16 mouse cellular contexts compared by ENCODE assay signal in genomic region chr9:46257546-46257945, GRCm38 (mm10). TPM values are rescaled to one million over a fixed set of nuclear protein-coding genes. Genes with fewer than 3 reads are reported as not detected.
DNase-seq lines count a peak whose midpoint lies in the region; ATAC-seq and TF ChIP-seq lines count a peak whose summit lies in the region.
"Had no signal": no experiment of that assay in that cellular context is flagged by ENCODE, and none has a peak within 500 bp of the region (broad histone marks: within the 10 kb centered on the region; RNA-seq: fewer than 3 reads in every experiment).

No protein-coding gene starts in this region.

- peak overlapping the region; percentile 58 for H3K27ac ChIP-seq in heart, adult 2 months
- H3K27ac ChIP-seq in liver, embryonic 12.5 days: no peak overlapping the region
- H3K27ac ChIP-seq: stomach, embryonic 15.5 days had no signal

- no peaks in the 10 kb centered on the region for H3K9me3 ChIP-seq in liver, embryonic 12.5 days (replicated peaks)
- H3K9me3 ChIP-seq: stomach, embryonic 15.5 days had no signal

- no peak for TF ChIP-seq EP300 in heart, adult 2 months (IDR thresholded peaks at IDR 0.05; ENCODE audit: insufficient read depth, low read depth, low read length)

- H3K27me3 ChIP-seq in heart, adult 2 months (ENCODE audit: control insufficient read depth, insufficient read depth, low read length): no peaks in the 10 kb centered on the region
- no peaks in the 10 kb centered on the region for H3K27me3 ChIP-seq in liver, embryonic 12.5 days (replicated peaks)
- H3K27me3 ChIP-seq: stomach, embryonic 15.5 days had no signal

- no peak for TF ChIP-seq POLR2A in heart, adult 2 months (IDR thresholded peaks at IDR 0.05; ENCODE audit: insufficient read depth, low read depth, low read length)

- WGBS in heart, adult 2 months: 53% methylated on average over 3 of the region's 3 CpGs
- WGBS in liver, embryonic 12.5 days (ENCODE audit: insufficient replicate concordance): 60% methylated on average over 3 of the region's 3 CpGs

- H3K4me2 ChIP-seq in liver, embryonic 12.5 days: no peak overlapping the region
- H3K4me2 ChIP-seq: stomach, embryonic 15.5 days had no signal

- intact Hi-C loops in heart, adult 2 months (cut with DNase I): no loop called here

- no peaks in the 10 kb centered on the region for H3K79me2 ChIP-seq in heart, adult 2 months (replicated peaks; ENCODE audit: control insufficient read depth, insufficient read depth, low read length)

- no peaks in the 10 kb centered on the region for H3K36me3 ChIP-seq in heart, adult 2 months (ENCODE audit: control insufficient read depth, insufficient read depth, low read length)
- H3K36me3 ChIP-seq in liver, embryonic 12.5 days: no peaks in the 10 kb centered on the region
- H3K36me3 ChIP-seq: stomach, embryonic 15.5 days had no signal

- TF ChIP-seq CTCF in heart, adult 2 months (IDR thresholded peaks at IDR 0.05): no peak

- peak; percentile 17 to 33 for DNase-seq in adrenal gland, postnatal 36 days
- DNase-seq in adrenal gland, postnatal 4 days (ENCODE audit: low spot score in 2 of 2): no peak
- DNase-seq in 3T3-L1 (ENCODE audit: low read depth, low spot score): peak; percentile 67
- DNase-seq in heart, adult 2 months: peak in 1 of 2 experiments; percentile 40
- DNase-seq in layer of hippocampus, postnatal 25 days (ENCODE audit: extremely low spot score in 1 of 2, low spot score in 1 of 2): no peak
- DNase-seq in layer of hippocampus, postnatal 36 days: no peak
- no peak for DNase-seq in thymus, postnatal 10 days (ENCODE audit: low spot score in 2 of 2)
- DNase-seq: cerebellum, adult 8-10 months; kidney, adult 9 months; left cerebral cortex, postnatal 4 days had no signal

- ATAC-seq in liver, embryonic 12.5 days: 0 out of 2 replicates have a peak, but pooled peaks have one; percentile 21
- ATAC-seq: activated CD4-positive, CD25-positive, alpha-beta regulatory T cell, adult 4 months; midbrain, embryonic 16.5 days had no signal

- H3K9ac ChIP-seq in heart, adult 2 months (ENCODE audit: low read depth, low read length): no peak overlapping the region
- no peak overlapping the region for H3K9ac ChIP-seq in liver, embryonic 12.5 days
- H3K9ac ChIP-seq: stomach, embryonic 15.5 days had no signal

- H3K4me3 ChIP-seq in heart, adult 2 months: no peak overlapping the region
- no peak overlapping the region for H3K4me3 ChIP-seq in liver, embryonic 12.5 days
- H3K4me3 ChIP-seq: stomach, embryonic 15.5 days had no signal

- peaks cover 2% of the 10 kb centered on the region; the same call in 1 of the 2 replicates for H3K4me1 ChIP-seq in heart, adult 2 months (ENCODE audit: control insufficient read depth, insufficient read depth, low read length)
- H3K4me1 ChIP-seq in liver, embryonic 12.5 days: 0 out of 2 replicates have a peak, but pooled peaks cover 9% of the 10 kb centered on the region
- H3K4me1 ChIP-seq: stomach, embryonic 15.5 days had no signal

RNA-seq across cellular contexts. Expression of gene Apoa5, which starts 10.9 kb away (rescaled TPM):
- total RNA-seq in adrenal gland, postnatal 36 days (2021): 1 to 10 TPM in 1 of 2 experiments, not detected in 1; 1.1 TPM
- total RNA-seq in adrenal gland, postnatal 4 days (2021): 10 to 100 TPM in 1 of 2 experiments, 1 to 10 TPM in 1; 2.1 to 34.3 TPM
- total RNA-seq in heart, adult 2 months (2021): not detected
- 0.47 TPM in 1 of 2 replicates, not detected in the other for polyA plus RNA-seq in heart, adult 2 months (2012; rRNA removed)
- 0.25 and 0.33 TPM in 2 replicates for polyA plus RNA-seq in liver, embryonic 12.5 days (2016; fragmentation: Nextera tagmentation; extraction: Ambion mirVana)
- not detected for total RNA-seq in layer of hippocampus, postnatal 25 days (2021)
- not detected for total RNA-seq in layer of hippocampus, postnatal 36 days (2021)
- total RNA-seq: left cerebral cortex, postnatal 4 days had no signal
- polyA plus RNA-seq: activated CD4-positive, CD25-positive, alpha-beta regulatory T cell, adult 4 months; C2C12; midbrain, embryonic 16.5 days had no signal

RNA-seq across cellular contexts. Expression of gene Zpr1, which starts 15.3 kb away (rescaled TPM):
- 10 to 100 TPM; 43.1 to 56.4 TPM for total RNA-seq in adrenal gland, postnatal 36 days (2021)
- 10 to 100 TPM; 36.4 to 39.4 TPM for total RNA-seq in adrenal gland, postnatal 4 days (2021)
- total RNA-seq in heart, adult 2 months (2021): 10 to 100 TPM; 19.8 to 21.4 TPM
- polyA plus RNA-seq in heart, adult 2 months (2012; rRNA removed): 12.0 and 15.1 TPM in 2 replicates
- 55.4 and 56.0 TPM in 2 replicates for polyA plus RNA-seq in liver, embryonic 12.5 days (2016; fragmentation: Nextera tagmentation; extraction: Ambion mirVana)
- total RNA-seq in layer of hippocampus, postnatal 25 days (2021): 10 to 100 TPM; 32.3 to 32.4 TPM
- 10 to 100 TPM; 37.9 to 40.6 TPM for total RNA-seq in layer of hippocampus, postnatal 36 days (2021)

RNA-seq across cellular contexts. Expression of gene Apoa4, which starts 17.1 kb away (rescaled TPM):
- total RNA-seq in adrenal gland, postnatal 36 days (2021): under 1 TPM in 1 of 2 experiments, not detected in 1; 0.17 TPM
- 1 to 10 TPM in 1 of 2 experiments, under 1 TPM in 1; 0.48 to 3.8 TPM for total RNA-seq in adrenal gland, postnatal 4 days (2021)
- not detected for total RNA-seq in heart, adult 2 months (2021)
- 0.09 and 0.10 TPM in 2 replicates for polyA plus RNA-seq in heart, adult 2 months (2012; rRNA removed)
- polyA plus RNA-seq in liver, embryonic 12.5 days (2016; fragmentation: Nextera tagmentation; extraction: Ambion mirVana): not detected in 2 replicates
- not detected for total RNA-seq in layer of hippocampus, postnatal 25 days (2021)
- not detected for total RNA-seq in layer of hippocampus, postnatal 36 days (2021)
- total RNA-seq: gastrocnemius, adult 8-10 months; left cerebral cortex, postnatal 4 days had no signal
- polyA plus RNA-seq: activated CD4-positive, CD25-positive, alpha-beta regulatory T cell, adult 4 months; C2C12; midbrain, embryonic 16.5 days had no signal

RNA-seq across cellular contexts. Expression of gene Apoc3, which starts 22.1 kb away (rescaled TPM):
- total RNA-seq in adrenal gland, postnatal 36 days (2021): 10 to 100 TPM in 1 of 2 experiments, 1 to 10 TPM in 1; 6.8 to 12.5 TPM
- 1 to 10 TPM in 1 of 2 experiments, under 1 TPM in 1; 0.64 to 9.5 TPM for total RNA-seq in adrenal gland, postnatal 4 days (2021)
- total RNA-seq in heart, adult 2 months (2021): not detected
- polyA plus RNA-seq in heart, adult 2 months (2012; rRNA removed): 1.4 and 3.3 TPM in 2 replicates
- polyA plus RNA-seq in liver, embryonic 12.5 days (2016; fragmentation: Nextera tagmentation; extraction: Ambion mirVana): 2.1 and 2.4 TPM in 2 replicates
- total RNA-seq in layer of hippocampus, postnatal 25 days (2021): under 1 TPM; 0.94 to 0.96 TPM
- total RNA-seq in layer of hippocampus, postnatal 36 days (2021): 1 to 10 TPM in 1 of 2 experiments, not detected in 1; 1.4 TPM
- total RNA-seq: left cerebral cortex, postnatal 4 days had no signal
- polyA plus RNA-seq: activated CD4-positive, CD25-positive, alpha-beta regulatory T cell, adult 4 months; C2C12; midbrain, embryonic 16.5 days had no signal

RNA-seq across cellular contexts. Expression of gene Bud13, which starts 25.3 kb away (rescaled TPM):
- total RNA-seq in adrenal gland, postnatal 36 days (2021): 10 to 100 TPM in 1 of 2 experiments, 1 to 10 TPM in 1; 8.5 to 11.7 TPM
- total RNA-seq in adrenal gland, postnatal 4 days (2021): 10 to 100 TPM; 14.2 to 17.0 TPM
- total RNA-seq in heart, adult 2 months (2021): 1 to 10 TPM; 7.1 to 7.4 TPM
- polyA plus RNA-seq in heart, adult 2 months (2012; rRNA removed): 5.6 and 6.1 TPM in 2 replicates
- polyA plus RNA-seq in liver, embryonic 12.5 days (2016; fragmentation: Nextera tagmentation; extraction: Ambion mirVana): 12.3 and 13.2 TPM in 2 replicates
- total RNA-seq in layer of hippocampus, postnatal 25 days (2021): 10 to 100 TPM; 10.2 to 13.0 TPM
- 10 to 100 TPM; 11.1 to 12.1 TPM for total RNA-seq in layer of hippocampus, postnatal 36 days (2021)

Comparison
In these comparisons a context has a peak if more than half of its experiments do, and no peak if none do; other contexts are left out.
1. DNase-seq: peak in adrenal gland, postnatal 36 days (2 of 2) and 3T3-L1 (single experiment); none in adrenal gland, postnatal 4 days (0 of 2), layer of hippocampus, postnatal 25 days (0 of 2), layer of hippocampus, postnatal 36 days (0 of 2) and thymus, postnatal 10 days (0 of 2).